Mouse (Mus musculus) left cerebral cortex, adult 11 months (tissue): Measurements from ENCODE around the gene Taf1d.
"Not testable (repeated sequence)": the region's sequence is repeated elsewhere in the genome, so short reads cannot be mapped to it uniquely, and the experiment has no call there.

Experiments used
- DNase-seq: peaks from one replicate; pipeline ENCODE4 v3.0.0; 2022; ENCODE audit warnings: low spot score

The Taf1d gene

DNA sequence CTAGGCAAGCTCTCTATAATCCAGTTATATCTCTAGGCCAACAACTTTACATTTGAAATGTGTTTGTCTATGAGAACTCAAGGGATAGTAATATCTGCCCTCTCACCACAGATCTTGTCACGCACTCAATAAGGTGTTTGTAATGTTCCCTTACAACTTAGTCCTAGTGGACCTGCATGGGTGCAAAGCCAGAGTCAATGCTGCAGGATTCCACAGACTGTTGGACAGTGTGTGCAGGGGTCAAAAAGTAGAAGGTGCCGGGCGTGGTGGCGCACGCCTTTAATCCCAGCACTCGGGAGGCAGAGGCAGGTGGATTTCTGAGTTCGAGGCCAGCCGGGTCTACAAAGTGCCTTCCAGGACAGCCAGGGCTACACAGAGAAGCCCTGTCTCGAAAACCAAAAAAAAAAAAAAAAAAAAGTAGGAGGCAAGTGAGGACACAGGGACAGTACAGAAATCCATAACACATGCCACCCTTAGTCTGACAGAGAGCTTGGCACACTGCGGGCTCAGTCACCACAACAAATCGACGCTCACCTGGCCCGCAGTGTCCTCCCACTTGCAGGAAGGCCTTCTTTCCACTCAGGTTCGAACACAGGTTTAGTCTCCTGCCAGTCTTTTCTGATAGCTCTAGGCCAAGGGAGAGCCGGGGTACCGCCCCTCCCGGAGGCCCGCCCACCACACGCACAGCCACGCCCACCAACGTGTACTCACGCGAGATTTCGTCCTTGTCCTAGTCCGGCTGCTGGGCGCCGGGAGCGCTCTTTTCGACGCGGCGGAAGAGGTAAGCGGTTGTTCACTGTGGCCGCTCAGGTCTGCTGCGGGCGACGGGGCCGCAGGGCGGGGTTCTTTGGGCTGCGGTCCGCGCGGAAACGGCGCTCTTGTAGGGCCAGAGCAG lies at the start of gene Taf1d:
Gene Taf1d, plus strand, starts transcription at position 712 of the 895 bp plus-strand sequence.
- peak; percentile 93 for DNase-seq

DNA sequence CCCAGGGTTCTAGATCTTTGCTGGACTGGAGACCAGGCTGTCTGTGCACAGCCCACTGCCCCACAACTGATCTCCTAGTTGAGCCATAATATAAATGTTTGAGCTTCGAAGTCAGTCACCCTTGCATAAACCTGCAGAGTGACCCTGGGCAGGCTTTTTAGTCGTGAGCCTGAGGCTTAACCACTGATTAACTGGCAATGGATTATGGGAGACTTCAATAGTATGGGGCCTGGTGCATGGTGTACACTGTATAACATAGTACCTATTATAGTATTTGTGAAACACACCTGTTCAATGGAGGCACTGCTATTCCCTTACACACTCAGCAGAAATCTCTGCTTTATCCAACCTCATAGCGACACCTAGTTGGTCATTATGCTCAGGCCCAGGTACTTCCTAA lies 49.8 kb upstream of the Taf1d start:
- DNase-seq: no peak

DNA sequence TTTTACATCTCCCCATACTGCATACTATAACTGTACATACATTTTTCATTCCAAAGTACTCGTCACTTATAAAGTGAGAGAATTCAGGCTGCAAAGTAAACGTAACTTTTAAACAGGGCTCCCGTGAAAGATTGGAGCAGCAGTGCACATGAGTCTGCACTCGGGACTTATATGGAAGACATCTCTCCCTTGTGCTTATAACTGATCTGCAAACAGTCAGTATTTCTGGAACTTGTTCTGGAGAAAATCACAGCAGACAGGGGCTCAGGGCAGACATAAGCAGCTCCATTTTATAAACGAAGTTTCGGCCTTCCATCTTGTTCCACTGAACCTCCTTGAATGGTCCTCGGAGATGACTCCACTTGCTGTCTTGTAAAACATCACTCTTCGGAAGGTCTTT lies 44.0 kb upstream of the Taf1d start:
- DNase-seq: no peak

DNA sequence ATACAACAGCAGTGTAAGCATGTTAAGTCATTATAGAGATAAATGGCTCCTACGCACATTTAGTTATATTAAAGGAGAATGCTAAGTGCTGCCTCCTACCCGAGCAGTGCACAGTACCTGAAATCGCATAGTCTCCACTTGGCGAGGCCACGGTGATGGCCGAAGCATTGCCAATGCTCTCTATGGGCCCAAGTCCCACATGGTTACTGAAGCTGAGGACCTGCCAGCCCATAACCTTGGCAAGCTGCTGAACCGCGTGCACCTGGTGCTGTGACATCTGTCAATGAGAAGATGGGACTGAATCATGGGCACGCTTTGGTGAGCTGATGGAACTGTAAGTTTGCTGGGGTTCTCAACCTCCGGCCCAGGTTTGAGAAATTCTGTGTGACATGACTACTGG lies 42.5 kb upstream of the Taf1d start:
- DNase-seq: no peak

DNA sequence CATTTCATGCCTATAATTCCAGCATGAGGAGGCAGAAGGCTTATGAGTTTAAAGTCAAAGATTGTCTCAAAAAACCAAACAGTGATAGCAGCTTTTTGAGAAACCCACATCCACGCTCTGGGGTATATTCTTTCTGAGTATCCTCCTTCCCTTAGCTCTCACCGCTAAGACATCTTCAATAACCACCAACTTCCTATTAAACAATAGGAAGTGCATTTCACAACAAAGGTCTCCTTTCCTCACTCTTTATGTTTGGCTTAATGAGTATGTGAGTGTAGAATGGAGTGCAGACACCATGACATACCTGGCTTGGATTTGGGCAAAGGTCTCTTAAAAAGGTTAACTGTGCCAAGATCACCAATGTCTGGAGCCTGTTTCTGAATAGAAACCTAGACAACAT lies 32.0 kb upstream of the Taf1d start:
- no peak for DNase-seq

DNA sequence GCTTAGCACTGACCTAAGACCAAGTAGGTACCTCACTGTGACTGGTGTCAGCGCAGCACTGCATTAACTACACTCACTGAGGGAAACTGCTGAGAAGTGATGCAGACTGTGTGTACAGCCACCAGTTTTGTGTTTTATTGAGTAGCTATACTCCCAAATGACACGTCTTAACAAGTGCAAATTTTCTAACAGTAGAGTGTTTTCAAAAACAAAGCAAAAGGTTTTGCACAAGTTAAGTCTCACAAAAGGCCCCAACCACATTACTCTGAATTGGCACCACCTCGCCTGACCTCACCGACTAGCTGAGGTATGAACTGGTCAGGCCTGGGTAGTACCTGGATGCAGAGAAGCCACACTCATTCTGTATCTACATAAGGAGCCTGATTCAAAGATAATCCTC lies 29.2 kb upstream of the Taf1d start:
- no peak for DNase-seq

DNA sequence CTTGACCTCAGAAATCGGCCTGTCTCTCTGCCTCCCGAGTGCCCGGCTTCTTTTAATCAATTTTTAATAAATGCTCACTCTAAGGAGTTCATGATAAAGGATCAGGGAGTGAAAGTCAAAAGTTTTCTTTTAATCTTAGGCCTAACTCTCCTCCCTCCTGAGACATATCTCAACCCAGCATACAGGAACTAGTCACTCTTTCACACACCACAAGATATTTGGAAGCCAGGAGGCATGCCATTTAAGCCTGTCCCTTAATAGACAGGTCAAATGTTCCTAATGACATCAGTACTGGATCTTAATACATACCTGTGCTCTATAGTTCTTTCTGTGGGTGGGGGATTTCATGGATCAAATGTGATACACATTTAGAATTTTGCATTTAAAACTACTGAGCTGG lies 27.7 kb upstream of the Taf1d start:
- DNase-seq: no peak

DNA sequence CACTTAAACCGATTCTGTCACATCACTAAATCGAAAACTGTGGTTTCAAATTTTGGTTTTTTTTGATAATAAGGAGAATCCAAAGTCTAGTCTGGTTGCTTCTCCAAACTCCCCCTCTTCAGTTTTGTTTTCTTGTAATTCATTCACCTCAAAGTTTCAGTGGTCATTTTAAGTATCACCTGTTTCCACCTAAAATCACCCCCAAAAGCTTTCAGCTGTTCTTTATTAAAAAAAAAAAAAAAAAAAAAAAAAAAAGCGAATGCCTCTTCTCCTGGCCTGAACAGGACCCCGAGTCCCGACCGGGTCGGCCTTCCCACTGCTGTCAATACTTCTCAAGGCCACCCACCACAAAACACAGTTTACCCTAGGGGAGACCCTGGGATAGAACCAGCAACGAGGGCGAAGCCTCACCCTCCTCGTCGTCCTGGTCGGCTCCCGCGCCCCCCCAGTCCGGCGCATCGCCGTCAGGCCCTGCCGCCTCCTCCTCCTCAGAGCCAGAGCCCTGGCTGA lies 26.8 kb upstream of the Taf1d start:
- DNase-seq: no peak

DNA sequence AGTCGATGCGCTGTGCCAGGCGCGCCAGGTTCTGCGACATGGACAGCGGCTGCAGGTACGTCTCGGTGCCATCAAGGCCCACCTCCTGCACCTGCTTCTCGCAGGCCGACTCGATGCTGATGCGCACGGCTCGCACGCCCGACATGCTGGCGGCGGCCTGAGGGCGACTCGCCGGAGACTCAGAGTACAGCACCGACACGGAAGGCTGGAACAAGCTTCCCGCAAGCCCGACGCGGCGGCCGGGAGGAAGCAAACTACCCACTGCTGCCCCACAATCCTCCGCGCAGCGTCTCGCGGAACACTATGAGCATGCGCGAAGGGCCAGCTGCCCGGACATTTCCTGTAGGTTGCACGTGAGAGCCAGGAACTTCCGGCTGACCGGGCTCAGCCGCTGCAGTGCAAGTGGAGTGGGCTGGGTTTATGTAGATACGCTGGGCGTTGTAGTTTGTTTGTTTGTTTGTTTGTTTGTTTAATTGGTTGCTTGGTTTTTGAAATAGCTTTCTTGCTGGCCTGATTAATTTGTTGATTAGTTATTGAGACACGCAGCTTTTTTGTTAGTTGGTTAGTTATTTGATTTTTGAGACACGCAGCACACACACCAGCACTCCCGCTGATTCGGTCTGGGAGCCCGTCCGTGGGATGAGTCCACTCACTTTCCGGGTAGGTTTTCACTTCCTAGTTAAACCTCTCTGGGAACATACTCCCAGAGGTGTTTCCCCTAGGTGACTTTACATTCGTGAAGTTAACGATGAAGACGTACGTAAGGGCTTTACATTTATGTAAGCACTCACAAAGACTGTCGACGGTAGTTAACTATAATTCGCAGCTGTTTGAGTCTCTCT lies 26.1 kb upstream of the Taf1d start, which contains the start of gene Med17:
Gene Med17, minus strand, starts transcription at position 283 of the 842 bp plus-strand sequence.
- peak; percentile 88 for DNase-seq

DNA sequence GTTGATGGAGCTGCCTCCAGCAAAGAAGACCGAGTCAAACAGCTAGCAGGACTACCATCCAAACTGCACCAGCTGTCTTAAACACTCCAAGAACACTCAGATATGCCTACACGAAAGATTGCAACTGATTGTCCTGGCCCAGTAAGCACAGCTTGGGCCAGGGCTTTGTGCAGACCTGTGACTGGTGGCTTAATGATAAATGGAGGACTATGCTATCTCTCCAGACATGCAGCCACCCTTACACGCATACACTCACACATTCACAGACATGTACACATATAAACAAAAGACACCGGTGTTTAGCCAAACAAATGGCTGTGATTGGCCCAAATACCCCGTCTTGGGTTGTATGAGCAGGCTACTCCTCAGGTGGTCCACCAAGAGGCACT lies 25.5 kb upstream of the Taf1d start:
- no peak for DNase-seq

DNA sequence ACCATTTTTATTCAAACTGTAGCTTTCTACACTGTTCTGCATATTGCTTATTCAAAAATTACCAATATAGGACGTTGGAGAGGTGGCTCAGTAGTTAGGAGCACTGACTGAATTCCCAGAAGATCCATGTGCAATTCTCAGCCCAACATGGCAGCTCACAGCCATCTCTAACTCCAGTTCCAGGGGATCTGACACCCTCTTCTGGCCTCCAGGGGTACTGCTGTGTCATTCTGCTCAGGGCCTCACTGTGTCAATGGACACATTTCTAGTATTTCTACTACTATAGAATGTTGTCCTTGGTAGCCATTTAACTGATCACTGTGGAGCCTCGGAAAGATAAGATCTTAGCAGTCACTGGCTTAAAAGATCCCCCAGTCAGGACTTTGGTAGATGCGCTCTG lies 20.6 kb upstream of the Taf1d start:
- no peak for DNase-seq

DNA sequence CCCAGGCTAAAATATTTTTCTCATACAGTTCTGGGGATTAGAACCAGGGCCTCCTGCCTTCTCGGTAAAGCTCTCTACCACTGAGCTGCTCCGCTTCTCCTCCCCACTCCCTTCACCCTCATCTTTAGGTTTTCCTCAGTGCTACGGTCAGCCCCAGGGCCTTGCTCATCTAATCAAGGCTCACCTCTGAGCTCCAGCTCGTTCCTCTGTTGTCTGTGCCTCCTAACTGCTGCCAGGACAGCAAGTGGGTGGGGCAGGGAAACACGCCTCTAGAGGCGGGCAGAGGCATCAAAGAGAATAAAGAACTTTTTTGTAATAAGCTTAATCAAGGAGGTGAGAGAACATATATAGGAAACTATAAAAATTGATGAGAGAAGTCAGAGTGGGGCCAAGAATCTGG lies 18.2 kb upstream of the Taf1d start:
- no peak for DNase-seq

DNA sequence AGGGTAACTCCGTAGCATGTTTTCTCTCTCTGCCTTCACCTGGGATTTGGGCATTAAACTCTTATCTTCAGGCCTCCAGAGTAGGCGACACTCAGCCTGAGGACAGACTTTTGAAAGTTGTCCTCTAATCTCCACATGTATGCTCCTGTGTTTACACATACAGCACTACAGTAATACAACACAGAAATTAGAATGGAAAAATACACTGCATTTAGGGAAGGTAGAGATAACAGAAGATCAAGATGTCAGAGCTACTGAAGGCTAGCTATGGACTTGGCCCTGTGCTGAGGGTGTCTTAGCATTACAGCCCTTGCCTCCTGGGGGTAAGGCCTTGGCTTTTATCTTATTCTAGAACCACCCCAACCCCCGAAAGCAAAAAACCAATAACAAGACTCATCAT lies 17.6 kb upstream of the Taf1d start:
- no peak for DNase-seq

DNA sequence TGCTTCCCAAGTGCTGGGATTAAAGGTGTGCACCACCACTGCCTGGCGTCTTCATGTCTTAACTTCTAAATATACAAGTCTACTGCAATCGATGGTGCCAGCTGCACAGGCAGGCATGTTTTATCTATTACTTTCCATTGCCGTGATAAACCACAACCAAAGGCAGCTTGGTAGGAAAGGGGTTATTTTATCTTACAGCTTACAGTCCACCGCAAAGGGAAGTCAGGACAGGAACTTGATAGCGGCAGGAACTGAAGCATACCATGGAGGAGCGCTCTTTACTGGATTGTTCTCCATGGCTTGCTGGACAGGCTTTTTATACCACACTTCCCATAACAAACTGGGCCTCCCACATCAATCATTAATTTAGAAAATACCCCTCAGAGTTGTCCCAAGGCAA lies 16.8 kb upstream of the Taf1d start:
- no peak for DNase-seq

DNA sequence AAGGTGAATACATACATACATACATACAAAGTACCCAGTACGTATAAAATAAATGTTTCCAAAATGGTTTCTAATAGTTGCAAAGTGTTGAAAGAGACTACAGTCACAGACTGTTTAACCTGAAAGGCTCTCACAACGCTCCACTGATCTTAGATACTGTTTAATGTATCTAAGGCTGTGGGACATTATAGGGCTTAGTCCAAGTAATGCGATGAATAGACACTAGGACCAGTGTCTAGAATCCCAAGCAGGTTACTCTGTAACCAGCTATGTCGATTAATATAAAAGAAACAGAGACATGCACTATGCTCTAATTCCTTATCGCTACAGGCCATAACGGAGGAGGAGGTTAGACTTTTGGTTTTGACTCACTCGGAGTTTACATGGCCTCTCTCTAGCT lies 8.9 kb upstream of the Taf1d start:
- no peak for DNase-seq

DNA sequence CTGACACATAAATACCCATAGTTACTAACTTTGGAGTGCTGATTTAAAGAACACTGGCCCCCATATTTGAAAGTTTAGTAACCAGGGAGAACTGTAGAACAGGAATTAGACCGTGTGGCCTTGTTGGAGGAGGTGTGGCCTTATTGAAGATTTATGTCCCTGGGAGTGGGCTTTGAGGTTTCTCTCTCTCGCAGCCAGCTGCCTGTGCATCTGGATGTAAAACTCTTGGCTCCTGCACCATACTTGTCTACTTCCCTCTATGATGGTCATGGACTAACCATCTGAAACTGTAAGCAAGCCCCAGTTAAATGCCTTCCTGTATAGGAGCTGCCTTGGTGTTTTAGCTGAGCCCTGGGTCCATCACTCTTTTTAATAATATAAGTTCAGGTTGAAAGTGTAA lies 7.6 kb upstream of the Taf1d start:
- no peak for DNase-seq

DNA sequence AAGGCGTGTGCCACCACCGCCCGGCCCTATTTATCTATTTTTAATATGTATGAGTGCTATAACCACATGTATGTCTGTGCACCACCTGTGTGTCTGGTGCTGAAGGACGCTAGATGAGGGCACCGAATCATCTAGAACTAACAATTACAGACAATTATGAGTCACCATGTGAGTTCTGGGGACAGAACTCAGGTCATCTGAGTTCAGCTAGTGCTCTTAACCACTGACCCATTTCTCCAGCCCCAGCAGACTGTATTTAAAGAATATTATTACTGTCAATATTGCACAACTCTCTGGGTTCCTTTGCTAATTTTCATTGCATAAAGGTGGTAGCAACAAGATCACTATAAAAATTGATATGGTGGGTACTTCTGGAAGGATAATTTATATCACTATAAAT lies 6.0 kb upstream of the Taf1d start:
- no peak for DNase-seq

DNA sequence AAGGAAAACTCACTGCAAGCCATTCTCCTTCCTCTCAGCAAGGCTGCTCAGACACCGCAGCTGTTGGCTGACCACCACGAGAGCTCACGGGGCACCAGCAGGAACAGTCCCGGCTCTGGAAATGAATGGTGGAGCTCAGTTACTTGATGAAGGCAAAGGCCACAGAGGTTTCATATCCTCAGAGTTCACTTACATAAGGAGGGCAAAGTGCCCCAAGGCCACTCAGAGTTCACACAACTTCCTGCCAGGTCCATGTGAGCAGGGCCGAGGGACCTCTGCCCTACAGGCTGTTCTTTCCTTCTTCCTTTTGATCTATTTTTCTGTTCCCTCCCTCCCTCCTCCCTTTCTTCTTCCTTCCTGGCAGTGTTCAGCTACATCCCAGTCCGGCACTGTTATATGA lies 4.6 kb upstream of the Taf1d start:
- no peak for DNase-seq

DNA sequence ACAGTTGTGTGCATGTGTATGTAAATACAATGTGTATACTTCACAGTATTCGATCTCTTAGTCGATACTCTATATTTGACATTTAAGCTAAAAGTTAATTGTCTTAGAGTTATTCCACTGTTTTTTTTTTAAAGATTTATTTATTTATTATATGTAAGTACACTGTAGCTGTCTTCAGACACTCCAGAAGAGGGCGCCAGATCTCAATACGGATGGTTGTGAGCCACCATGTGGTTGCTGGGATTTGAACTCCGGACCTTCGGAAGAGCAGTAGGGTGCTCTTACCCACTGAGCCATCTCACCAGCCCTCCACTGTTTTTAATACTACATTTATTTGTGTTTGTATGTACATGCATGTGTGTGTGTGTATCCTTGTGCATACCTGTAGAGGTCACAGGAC lies 4.0 kb upstream of the Taf1d start:
- not testable (repeated sequence) for DNase-seq

DNA sequence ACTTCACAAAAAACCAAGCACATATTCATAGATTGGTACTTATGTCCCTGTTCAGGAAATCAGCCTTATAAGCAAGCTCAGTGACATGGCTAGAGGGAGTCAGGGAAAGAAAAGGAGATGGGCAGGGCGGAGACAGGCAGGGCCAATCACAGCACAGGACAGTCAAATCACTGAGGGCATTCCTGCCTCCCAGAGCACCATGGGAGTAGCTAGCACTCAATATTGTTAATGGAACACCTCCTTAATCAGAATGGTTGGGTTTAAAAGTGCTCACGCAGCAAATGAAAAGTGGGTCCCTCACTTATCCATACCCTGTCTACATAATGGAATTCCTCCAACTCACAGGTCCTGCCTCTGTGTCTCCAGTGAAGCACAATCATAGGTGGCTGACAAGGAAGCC lies 3.1 kb upstream of the Taf1d start:
- no peak for DNase-seq

DNA sequence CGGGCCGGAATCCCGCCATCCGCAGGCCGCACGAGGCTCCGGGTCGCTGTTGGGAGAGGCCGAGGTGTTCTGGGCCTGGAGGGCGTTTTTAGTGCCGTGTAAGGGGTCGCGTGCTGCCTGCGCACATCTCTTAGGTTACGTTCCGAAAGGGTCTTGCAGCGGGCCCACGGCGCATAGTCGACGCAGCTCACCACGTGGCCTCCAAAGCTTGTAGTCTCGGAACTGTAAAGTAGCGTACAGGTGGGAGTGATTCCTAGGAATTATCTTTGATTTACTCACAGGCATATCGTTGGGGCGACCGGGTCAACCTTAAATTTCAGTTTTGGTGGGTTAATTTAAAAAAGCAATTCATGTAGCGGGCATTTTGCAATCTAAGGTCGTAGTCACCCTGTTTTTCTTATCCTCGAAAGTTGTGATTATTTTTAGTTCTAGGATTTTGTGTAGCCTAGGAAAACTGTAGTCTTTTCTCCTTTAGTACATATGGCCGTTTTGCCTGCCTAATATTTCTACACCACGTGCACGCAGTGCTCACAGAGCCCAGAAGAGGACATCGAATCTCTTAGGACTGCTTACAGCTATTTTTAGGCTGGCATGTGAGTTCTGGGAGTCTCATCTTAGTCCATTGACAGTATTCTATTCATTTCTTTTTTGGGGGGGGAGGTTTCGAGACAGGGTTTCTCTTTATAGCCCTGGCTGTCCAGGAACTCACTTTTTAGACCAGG lies 545 bp downstream of the Taf1d start, which contains the start of gene 4931406C07Rik:
Gene 4931406C07Rik, minus strand, starts transcription at position 51 of the 722 bp plus-strand sequence.
- no peak for DNase-seq

DNA sequence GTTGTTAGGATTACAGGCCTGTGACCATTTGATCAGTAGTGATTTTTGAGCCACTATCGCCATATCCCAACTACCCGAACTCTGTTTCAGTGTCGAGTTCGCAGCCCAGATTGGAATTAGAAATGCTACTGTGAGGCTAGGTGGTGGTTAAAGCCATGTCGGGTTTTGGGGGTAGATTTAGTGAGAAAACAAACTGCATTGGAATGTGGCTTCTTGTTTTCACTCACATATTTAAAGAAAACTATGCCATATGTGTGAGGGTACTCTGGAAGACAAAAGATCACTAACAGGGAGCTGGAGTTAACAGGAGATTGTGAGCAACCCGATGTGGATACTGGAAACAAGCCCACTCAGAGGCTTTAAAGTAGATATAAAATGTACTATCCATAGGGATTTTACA lies 1.2 kb downstream of the Taf1d start:
- no peak for DNase-seq
